Mouse (Mus musculus): ENCODE data around the gene Bin2. TPM values are rescaled to one million over a fixed set of nuclear protein-coding genes. Genes with fewer than 3 reads are reported as not detected.
A peak's percentile ranks its signal among the peaks of the same experiment; 100 is the strongest.

The Bin2 gene
- 6.0 and 6.3 TPM in 2 replicates for polyA plus RNA-seq (2015; fragmentation: Nextera tagmentation; extraction: Ambion mirVana)

DNA sequence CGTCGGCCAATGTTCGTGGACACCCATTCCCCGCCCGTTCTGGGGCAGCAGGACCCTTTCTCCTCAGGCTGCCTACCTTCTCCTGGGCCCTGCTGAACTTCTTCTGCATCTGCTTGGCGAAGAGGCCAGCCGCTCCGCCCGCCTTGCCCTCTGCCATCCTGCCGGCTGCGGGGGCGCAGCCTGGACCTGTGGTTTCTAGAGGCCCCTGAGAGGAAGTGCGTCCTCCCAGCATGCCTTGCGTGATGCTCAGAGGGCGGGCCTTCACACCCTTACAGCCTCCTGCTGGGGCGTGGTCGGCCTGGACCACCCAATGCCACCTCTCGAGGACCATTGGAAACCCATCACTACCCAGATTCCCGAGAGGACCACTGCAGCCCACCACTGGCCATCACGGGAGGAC lies at the start of gene Bin2:
TSS of gene Bin2 (minus strand) at position 217 of the 400 bp plus-strand sequence.
- 81% methylated on average over 20 of the region's 20 CpGs for WGBS
- Histone ChIP-seq H3K4me3 (replicated peaks; ENCODE audit: low read length) (peak within 1 kb of the TSS; percentile 18), H3K9ac (ENCODE audit: low read length) (no peak within 1 kb of the TSS), H3K9me3 (replicated peaks; ENCODE audit: control insufficient read depth, low read length) (no peaks in the 10 kb centered on the region), H3K27ac (ENCODE audit: low read length) (no peak within 1 kb of the TSS), H3K36me3 (ENCODE audit: control insufficient read depth, insufficient read depth, low read length) (no peaks in the 10 kb centered on the region), H3K4me2 (ENCODE audit: low read depth, low read length) (no peak within 1 kb of the TSS), H3K27me3 (ENCODE audit: control insufficient read depth, insufficient read depth, low read length) (no peaks in the 10 kb centered on the region), H3K4me1 (ENCODE audit: control insufficient read depth, insufficient read depth, low read length) (peaks cover 10% of the 10 kb centered on the region; the same call in 1 of the 2 replicates)
- ATAC-seq (ENCODE audit: insufficient read depth, low FRiP score) = no peak

DNA sequence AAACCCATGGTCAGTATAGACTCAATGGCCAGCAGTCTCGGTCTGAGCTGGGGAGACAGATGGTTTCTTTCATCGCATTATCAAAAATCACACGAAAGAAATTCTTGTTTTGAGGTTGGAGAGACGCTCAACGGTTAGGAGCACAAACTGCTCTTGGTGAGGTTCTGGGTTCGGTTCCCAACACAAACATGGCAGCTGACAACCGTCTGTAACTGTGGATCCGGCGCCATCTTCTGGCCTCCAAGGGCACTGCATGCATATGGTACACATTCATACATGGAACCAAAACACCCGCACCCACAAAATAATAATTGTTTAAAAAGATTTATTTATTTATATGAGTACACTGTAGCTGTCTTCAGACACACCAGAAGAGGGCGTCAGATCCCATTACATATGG lies 49.2 kb upstream of the Bin2 start:
- no peak overlapping the region for H3K4me2 ChIP-seq (ENCODE audit: low read depth, low read length)
- no peaks in the 10 kb centered on the region for H3K27me3 ChIP-seq (ENCODE audit: control insufficient read depth, insufficient read depth, low read length)
- H3K36me3 ChIP-seq (ENCODE audit: control insufficient read depth, insufficient read depth, low read length) = no peaks in the 10 kb centered on the region
- no peaks in the 10 kb centered on the region for H3K9me3 ChIP-seq (replicated peaks; ENCODE audit: control insufficient read depth, low read length)
- no peak overlapping the region for H3K9ac ChIP-seq (ENCODE audit: low read length)
- no peak for ATAC-seq (ENCODE audit: insufficient read depth, low FRiP score)
- H3K27ac ChIP-seq (ENCODE audit: low read length) = no peak overlapping the region
- no peaks in the 10 kb centered on the region for H3K4me1 ChIP-seq (ENCODE audit: control insufficient read depth, insufficient read depth, low read length)
- 82% methylated on average over 11 of the region's 11 CpGs for WGBS
- no peak overlapping the region for H3K4me3 ChIP-seq (replicated peaks; ENCODE audit: low read length)

DNA sequence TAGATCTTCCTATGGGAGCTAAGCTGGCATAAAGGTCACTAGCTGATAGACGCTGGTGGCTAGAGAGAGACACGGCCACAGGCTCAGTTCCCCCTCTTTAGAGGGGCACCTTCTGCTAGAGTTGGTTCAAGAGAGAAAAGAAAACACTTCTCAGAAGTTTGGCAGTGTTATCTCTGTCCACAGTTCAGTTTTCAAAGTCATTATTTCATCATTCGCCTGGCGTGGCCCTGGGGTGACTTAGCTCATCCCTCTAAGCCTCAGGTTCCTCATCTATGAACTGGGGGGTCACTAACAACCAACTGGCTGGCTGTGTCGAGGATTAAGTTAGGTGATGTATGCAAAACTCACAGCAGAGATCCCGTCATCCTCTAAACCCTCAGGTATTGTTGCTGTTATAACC lies 48.6 kb upstream of the Bin2 start:
- WGBS = 69% methylated on average over 6 of the region's 6 CpGs
- no peaks in the 10 kb centered on the region for H3K9me3 ChIP-seq (replicated peaks; ENCODE audit: control insufficient read depth, low read length)
- no peak overlapping the region for H3K9ac ChIP-seq (ENCODE audit: low read length)
- H3K4me3 ChIP-seq (replicated peaks; ENCODE audit: low read length) = no peak overlapping the region
- H3K4me1 ChIP-seq (ENCODE audit: control insufficient read depth, insufficient read depth, low read length) = no peaks in the 10 kb centered on the region
- no peaks in the 10 kb centered on the region for H3K27me3 ChIP-seq (ENCODE audit: control insufficient read depth, insufficient read depth, low read length)
- no peak overlapping the region for H3K27ac ChIP-seq (ENCODE audit: low read length)
- no peak overlapping the region for H3K4me2 ChIP-seq (ENCODE audit: low read depth, low read length)
- H3K36me3 ChIP-seq (ENCODE audit: control insufficient read depth, insufficient read depth, low read length) = no peaks in the 10 kb centered on the region
- no peak for ATAC-seq (ENCODE audit: insufficient read depth, low FRiP score)

DNA sequence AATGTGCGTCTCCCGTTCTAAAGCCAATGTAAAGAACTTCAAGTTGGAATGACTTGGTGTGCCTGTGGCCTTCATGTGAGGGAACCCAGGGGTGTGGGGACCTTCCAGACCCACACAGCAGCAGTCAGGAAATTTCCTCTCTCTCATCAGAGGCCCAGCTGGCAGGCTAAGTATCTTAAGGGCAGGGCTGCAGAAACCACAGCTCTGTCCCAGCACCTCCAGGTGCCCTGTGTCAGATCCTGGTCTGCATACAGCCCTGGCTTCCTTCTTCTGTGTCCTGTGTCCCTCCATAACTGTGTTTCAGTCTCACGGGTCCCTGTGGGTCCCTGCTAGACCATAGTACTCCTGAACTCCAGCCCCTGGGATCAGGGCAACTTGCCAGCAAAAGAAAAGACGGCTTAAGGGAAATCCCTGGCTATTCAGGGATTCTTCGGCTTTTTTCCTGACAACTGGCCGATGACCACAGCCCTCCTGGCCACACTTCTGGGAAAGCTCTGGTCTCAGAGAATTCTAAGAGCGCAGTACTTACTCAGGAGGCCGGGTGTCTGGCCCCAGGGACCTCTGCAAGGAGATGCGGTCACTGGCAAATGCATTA lies 46.1 kb upstream of the Bin2 start:
- no peak overlapping the region for H3K9ac ChIP-seq (ENCODE audit: low read length)
- H3K4me1 ChIP-seq (ENCODE audit: control insufficient read depth, insufficient read depth, low read length) = no peaks in the 10 kb centered on the region
- no peaks in the 10 kb centered on the region for H3K36me3 ChIP-seq (ENCODE audit: control insufficient read depth, insufficient read depth, low read length)
- WGBS = 66% methylated on average over 9 of the region's 9 CpGs
- no peaks in the 10 kb centered on the region for H3K9me3 ChIP-seq (replicated peaks; ENCODE audit: control insufficient read depth, low read length)
- no peak overlapping the region for H3K27ac ChIP-seq (ENCODE audit: low read length)
- no peak overlapping the region for H3K4me3 ChIP-seq (replicated peaks; ENCODE audit: low read length)
- no peak for ATAC-seq (ENCODE audit: insufficient read depth, low FRiP score)
- no peak overlapping the region for H3K4me2 ChIP-seq (ENCODE audit: low read depth, low read length)
- no peaks in the 10 kb centered on the region for H3K27me3 ChIP-seq (ENCODE audit: control insufficient read depth, insufficient read depth, low read length)

DNA sequence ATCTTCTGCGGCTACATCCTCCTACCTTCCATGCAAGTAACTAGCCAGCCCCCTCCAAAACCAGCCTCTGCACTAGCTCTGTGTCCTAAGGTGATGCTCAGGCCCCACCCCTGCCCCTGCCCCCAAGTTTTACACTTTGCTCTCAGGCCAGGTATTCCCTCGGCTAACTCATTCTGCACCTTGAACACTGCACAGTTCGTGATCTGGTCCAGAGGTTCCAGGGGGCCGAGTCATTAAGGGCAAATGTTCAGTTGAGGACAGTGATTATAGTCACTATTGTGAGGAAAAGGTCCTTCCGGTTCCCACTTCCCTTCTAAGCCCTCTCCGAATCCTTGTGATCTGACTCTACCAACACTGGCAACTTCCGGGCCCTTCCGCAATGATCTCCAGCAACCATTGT lies 45.1 kb upstream of the Bin2 start:
- no peak overlapping the region for H3K27ac ChIP-seq (ENCODE audit: low read length)
- 85% methylated on average over 8 of the region's 8 CpGs for WGBS
- H3K4me2 ChIP-seq (ENCODE audit: low read depth, low read length) = no peak overlapping the region
- H3K4me3 ChIP-seq (replicated peaks; ENCODE audit: low read length) = no peak overlapping the region
- no peaks in the 10 kb centered on the region for H3K36me3 ChIP-seq (ENCODE audit: control insufficient read depth, insufficient read depth, low read length)
- ATAC-seq (ENCODE audit: insufficient read depth, low FRiP score) = no peak
- no peaks in the 10 kb centered on the region for H3K9me3 ChIP-seq (replicated peaks; ENCODE audit: control insufficient read depth, low read length)
- no peak overlapping the region for H3K9ac ChIP-seq (ENCODE audit: low read length)
- no peaks in the 10 kb centered on the region for H3K27me3 ChIP-seq (ENCODE audit: control insufficient read depth, insufficient read depth, low read length)
- H3K4me1 ChIP-seq (ENCODE audit: control insufficient read depth, insufficient read depth, low read length) = no peaks in the 10 kb centered on the region

DNA sequence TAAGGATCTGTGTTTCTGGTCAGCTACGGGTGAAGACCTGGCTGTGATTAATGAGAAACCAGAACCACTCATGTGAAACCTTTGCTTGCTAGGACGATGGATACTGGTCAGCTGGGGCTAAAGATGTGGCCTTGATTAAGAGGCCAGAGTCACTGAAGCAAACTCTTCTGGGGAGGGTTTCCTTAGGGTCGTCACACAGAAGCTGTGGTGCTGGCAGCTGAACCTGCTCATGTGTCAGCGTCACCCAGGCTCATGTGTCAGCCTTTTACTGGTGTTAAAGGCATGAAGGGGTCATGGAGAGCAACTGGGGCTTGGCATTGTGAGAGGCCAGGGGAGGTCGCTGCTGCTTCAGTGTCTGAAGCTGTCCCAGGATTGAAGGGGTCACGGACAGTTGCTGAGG lies 41.5 kb upstream of the Bin2 start:
- WGBS = 58% methylated on average over 6 of the region's 6 CpGs
- Histone ChIP-seq H3K4me3 (replicated peaks; ENCODE audit: low read length) (no peak overlapping the region), H3K27me3 (ENCODE audit: control insufficient read depth, insufficient read depth, low read length) (no peaks in the 10 kb centered on the region), H3K9me3 (replicated peaks; ENCODE audit: control insufficient read depth, low read length) (no peaks in the 10 kb centered on the region), H3K27ac (ENCODE audit: low read length) (no peak overlapping the region), H3K9ac (ENCODE audit: low read length) (no peak overlapping the region), H3K4me1 (ENCODE audit: control insufficient read depth, insufficient read depth, low read length) (no peaks in the 10 kb centered on the region), H3K4me2 (ENCODE audit: low read depth, low read length) (no peak overlapping the region), H3K36me3 (ENCODE audit: control insufficient read depth, insufficient read depth, low read length) (no peaks in the 10 kb centered on the region)
- ATAC-seq (ENCODE audit: insufficient read depth, low FRiP score) = no peak

DNA sequence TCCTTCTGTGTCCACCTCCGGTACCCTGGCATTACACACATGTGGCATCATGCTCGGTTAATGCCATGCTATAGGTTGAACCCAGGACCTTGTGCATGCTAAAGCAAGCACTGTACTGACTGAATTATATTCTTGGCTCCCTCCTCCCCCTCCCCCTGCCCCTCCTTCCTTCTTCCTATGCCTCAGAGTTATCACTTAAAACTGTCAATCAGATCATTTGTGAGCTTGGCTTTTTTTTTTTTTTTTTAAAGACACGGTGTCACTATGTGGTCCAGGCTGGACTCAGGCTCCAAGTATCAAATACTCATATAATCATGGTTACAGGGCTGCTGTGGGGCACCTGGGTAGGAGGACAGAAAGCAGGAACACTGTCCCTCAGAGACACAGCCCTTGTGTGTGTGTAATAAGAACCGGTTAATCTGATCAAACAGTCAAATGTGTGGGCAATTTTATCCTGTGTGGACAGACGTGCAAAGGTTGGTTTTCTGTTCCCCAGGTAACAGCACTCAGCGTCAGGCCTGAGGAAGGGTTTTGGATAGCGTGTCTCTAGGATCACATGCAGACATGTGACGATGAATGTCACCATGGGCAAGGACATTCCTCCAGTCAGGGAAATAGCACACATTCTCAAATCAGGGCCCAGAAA lies 39.2 kb upstream of the Bin2 start:
- Histone ChIP-seq H3K9ac (ENCODE audit: low read length) (no peak overlapping the region), H3K27ac (ENCODE audit: low read length) (no peak overlapping the region), H3K4me1 (ENCODE audit: control insufficient read depth, insufficient read depth, low read length) (0 out of 2 replicates have a peak, but pooled peaks cover 5% of the 10 kb centered on the region), H3K9me3 (replicated peaks; ENCODE audit: control insufficient read depth, low read length) (no peaks in the 10 kb centered on the region), H3K4me3 (replicated peaks; ENCODE audit: low read length) (no peak overlapping the region), H3K27me3 (ENCODE audit: control insufficient read depth, insufficient read depth, low read length) (peaks cover 4% of the 10 kb centered on the region; the same call in 1 of the 2 replicates), H3K4me2 (ENCODE audit: low read depth, low read length) (no peak overlapping the region), H3K36me3 (ENCODE audit: control insufficient read depth, insufficient read depth, low read length) (no peaks in the 10 kb centered on the region)
- ATAC-seq (ENCODE audit: insufficient read depth, low FRiP score) = no peak
- whole genome bisulfite sequencing = 63% methylated on average over 8 of the region's 8 CpGs

DNA sequence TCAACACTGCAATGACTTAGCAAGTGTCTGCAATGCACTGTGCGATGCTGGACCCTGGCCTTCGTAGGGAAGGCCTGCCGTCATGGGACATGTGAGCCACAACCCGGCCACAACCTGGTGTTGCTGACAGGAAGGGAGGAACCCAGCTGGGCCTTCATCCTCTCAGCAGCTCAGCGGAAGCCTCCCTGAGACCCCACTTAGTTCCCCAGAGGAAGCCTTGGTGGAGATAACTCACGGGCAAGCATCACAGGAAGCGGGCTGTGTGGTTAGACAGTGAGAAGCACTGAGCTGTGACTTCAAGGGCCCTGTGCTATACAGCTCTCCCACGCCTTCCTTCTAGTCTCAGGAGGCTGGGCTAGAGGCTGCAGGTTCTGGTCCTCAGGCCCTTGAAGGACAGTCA lies 36.9 kb upstream of the Bin2 start:
- peaks cover 4% of the 10 kb centered on the region for H3K27me3 ChIP-seq (ENCODE audit: control insufficient read depth, insufficient read depth, low read length)
- no peaks in the 10 kb centered on the region for H3K36me3 ChIP-seq (ENCODE audit: control insufficient read depth, insufficient read depth, low read length)
- H3K4me3 ChIP-seq (replicated peaks; ENCODE audit: low read length) = no peak overlapping the region
- no peak overlapping the region for H3K4me2 ChIP-seq (ENCODE audit: low read depth, low read length)
- no peak for ATAC-seq (ENCODE audit: insufficient read depth, low FRiP score)
- H3K4me1 ChIP-seq (ENCODE audit: control insufficient read depth, insufficient read depth, low read length) = 0 out of 2 replicates have a peak, but pooled peaks cover 5% of the 10 kb centered on the region
- H3K9me3 ChIP-seq (replicated peaks; ENCODE audit: control insufficient read depth, low read length) = no peaks in the 10 kb centered on the region
- H3K9ac ChIP-seq (ENCODE audit: low read length) = no peak overlapping the region
- no peak overlapping the region for H3K27ac ChIP-seq (ENCODE audit: low read length)
- 69% methylated on average over 8 of the region's 8 CpGs for WGBS

DNA sequence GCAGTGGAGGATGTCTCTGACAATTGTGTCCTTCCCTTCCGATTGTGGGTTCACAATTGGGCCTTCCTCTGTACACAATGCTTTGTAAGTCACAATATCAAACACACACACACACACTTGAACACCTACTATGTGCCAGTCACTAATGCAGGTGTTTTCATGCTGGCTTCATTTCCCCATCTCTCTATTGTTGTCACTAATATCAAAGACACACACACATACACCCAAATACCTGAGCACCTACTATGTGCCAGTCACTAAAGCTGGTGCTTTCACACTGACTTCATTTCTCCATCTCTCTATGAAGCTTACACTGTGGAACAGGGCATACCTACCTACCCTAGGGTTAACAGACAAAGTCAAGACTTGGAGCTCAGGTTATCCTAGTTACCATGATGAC lies 36.0 kb upstream of the Bin2 start:
- 81% methylated on average over 1 of the region's 1 CpGs for WGBS
- Histone ChIP-seq H3K9me3 (replicated peaks; ENCODE audit: control insufficient read depth, low read length) (no peaks in the 10 kb centered on the region), H3K36me3 (ENCODE audit: control insufficient read depth, insufficient read depth, low read length) (no peaks in the 10 kb centered on the region), H3K27ac (ENCODE audit: low read length) (no peak overlapping the region), H3K9ac (ENCODE audit: low read length) (no peak overlapping the region), H3K4me1 (ENCODE audit: control insufficient read depth, insufficient read depth, low read length) (0 out of 2 replicates have a peak, but pooled peaks cover 5% of the 10 kb centered on the region), H3K4me3 (replicated peaks; ENCODE audit: low read length) (no peak overlapping the region), H3K27me3 (ENCODE audit: control insufficient read depth, insufficient read depth, low read length) (peaks cover 4% of the 10 kb centered on the region), H3K4me2 (ENCODE audit: low read depth, low read length) (no peak overlapping the region)
- ATAC-seq (ENCODE audit: insufficient read depth, low FRiP score) = no peak
